Mouse (Mus musculus) G1E (cell line): ENCODE measurements at regions not wholly inside any gene's neighbourhood (a gene's known extent, or its start where the extent isn't known, plus 50 kb on each side); places are given as distances from the start of the nearest gene placed in this dataset.

Source experiments
- CTCF ChIP-seq: IDR thresholded peaks from 2 replicates; pipeline ENCODE4 v1.5.1; 2012; ENCODE audit warnings: low read depth, low read length, inconsistent platforms, mixed read lengths
- GATA1 ChIP-seq: IDR thresholded peaks from 2 replicates; pipeline ENCODE4 v1.6.1; 2012; ENCODE audit warnings: borderline replicate concordance, low read length, inconsistent platforms, mixed read lengths
- TAL1 ChIP-seq: conservative IDR thresholded peaks from 2 replicates; pipeline ENCODE4 v1.6.1; 2012; ENCODE audit warnings: low read depth, low read length, inconsistent platforms, mixed read lengths

- TF ChIP-seq CTCF (no peak), GATA1 (no peak), TAL1 (no peak)
Observed at GRCm38 (mm10) chr13:52094785-52095184, 248.3 kb downstream of the Gadd45g start.
